Mouse (Mus musculus) E14TG2a.4 (cell line): Measurements from ENCODE around the gene Fam110c.
"Not testable (repeated sequence)": the region's sequence is repeated elsewhere in the genome, so short reads cannot be mapped to it uniquely, and the experiment has no call there.

Experiments used
- H3K27me3 ChIP-seq: 2 replicates; pipeline ENCODE4 v1.6.1; 2014; ENCODE audit warnings: low read length, control low read depth; ENCODE audit not compliant: insufficient read depth
- H3K36me3 ChIP-seq: 2 replicates; pipeline ENCODE4 v1.6.1; 2014; ENCODE audit warnings: low read length, control low read depth; ENCODE audit not compliant: insufficient read depth
- H3K4me1 ChIP-seq: replicated peaks from 2 replicates; pipeline ENCODE4 v1.6.1; 2014; ENCODE audit warnings: low read depth, low read length, control low read depth
- H3K4me3 ChIP-seq: replicated peaks from 2 replicates; pipeline ENCODE4 v1.5.1; 2014; ENCODE audit warnings: mild to moderate bottlenecking, low read length
- H3K9me3 ChIP-seq: 2 replicates; pipeline ENCODE4 v1.6.1; 2014; ENCODE audit warnings: low read length, control low read depth
- CTCF ChIP-seq: conservative IDR thresholded peaks from 2 replicates; pipeline ENCODE4 v1.5.1; 2014; ENCODE audit warnings: low read length
- NANOG ChIP-seq: IDR thresholded peaks from 2 replicates; pipeline ENCODE4 v1.6.1; 2014; ENCODE audit warnings: borderline replicate concordance, low read length, mixed read lengths
- POU5F1 ChIP-seq: IDR thresholded peaks from 2 replicates; pipeline ENCODE4 v1.6.1; 2014; ENCODE audit warnings: low read length, borderline replicate concordance

Fam110c gene

GRCm38 (mm10) chr12:31073412-31074354 lies at the start of gene Fam110c:
Gene Fam110c, plus strand, starts transcription at chr12:31073861.
- TF ChIP-seq NANOG (no peak), CTCF (no peak), POU5F1 (no peak)

GRCm38 (mm10) chr12:31026423-31026822 lies 47.2 kb upstream of the Fam110c start:
- Histone ChIP-seq H3K9me3 (no peaks in the 10 kb centered on the region; the same call in 1 of the 2 replicates), H3K4me3 (no peak overlapping the region), H3K4me1 (no peaks in the 10 kb centered on the region), H3K27me3 (0 out of 2 replicates have a peak, but pooled peaks cover 3% of the 10 kb centered on the region), H3K36me3 (no peaks in the 10 kb centered on the region)
- TF ChIP-seq POU5F1: no peak
- TF ChIP-seq NANOG: no peak
- no peak for TF ChIP-seq CTCF

More at GRCm38 (mm10) chr12:31073412-31074354, at the start of gene Fam110c:
- Histone ChIP-seq H3K9me3 (no peaks in the 10 kb centered on the region), H3K4me3 (peak within 1 kb of the TSS; percentile 81), H3K4me1 (peaks cover 21% of the 10 kb centered on the region), H3K27me3 (peaks cover 53% of the 10 kb centered on the region), H3K36me3 (no peaks in the 10 kb centered on the region)

GRCm38 (mm10) chr12:31052066-31052465 lies 21.6 kb upstream of the Fam110c start:
- Histone ChIP-seq H3K27me3 (no peaks in the 10 kb centered on the region), H3K36me3 (no peaks in the 10 kb centered on the region), H3K4me3 (no peak overlapping the region), H3K9me3 (no peaks in the 10 kb centered on the region), H3K4me1 (no peaks in the 10 kb centered on the region)
- no peak for TF ChIP-seq POU5F1
- no peak for TF ChIP-seq CTCF
- no peak for TF ChIP-seq NANOG

- Histone ChIP-seq H3K9me3 (no peaks in the 10 kb centered on the region), H3K4me3 (no peak overlapping the region), H3K36me3 (no peaks in the 10 kb centered on the region), H3K4me1 (no peaks in the 10 kb centered on the region), H3K27me3 (no peaks in the 10 kb centered on the region; the same call in 1 of the 2 replicates)
- TF ChIP-seq POU5F1 (no peak), CTCF (no peak)
Observed at GRCm38 (mm10) chr12:31056291-31056864, 17.3 kb upstream of the Fam110c start.

- TF ChIP-seq NANOG (no peak), POU5F1 (no peak), CTCF (no peak)
- Histone ChIP-seq H3K27me3 (no peaks in the 10 kb centered on the region; the same call in 1 of the 2 replicates), H3K4me3 (no peak overlapping the region), H3K9me3 (no peaks in the 10 kb centered on the region), H3K4me1 (no peaks in the 10 kb centered on the region), H3K36me3 (no peaks in the 10 kb centered on the region)
Observed at GRCm38 (mm10) chr12:31059393-31059853, 14.2 kb upstream of the Fam110c start.

- Histone ChIP-seq H3K36me3 (no peaks in the 10 kb centered on the region), H3K4me3 (no peak overlapping the region), H3K4me1 (no peaks in the 10 kb centered on the region), H3K27me3 (no peaks in the 10 kb centered on the region; the same call in 1 of the 2 replicates), H3K9me3 (no peaks in the 10 kb centered on the region)
- TF ChIP-seq POU5F1 (no peak), NANOG (no peak), CTCF (no peak)
Observed at GRCm38 (mm10) chr12:31060245-31060644, 13.4 kb upstream of the Fam110c start.

- TF ChIP-seq NANOG (no peak), CTCF (no peak), POU5F1 (no peak)
- no peaks in the 10 kb centered on the region for H3K36me3 ChIP-seq
- peaks cover 21% of the 10 kb centered on the region for H3K4me1 ChIP-seq
- no peak overlapping the region for H3K4me3 ChIP-seq
- H3K27me3 ChIP-seq: peaks cover 45% of the 10 kb centered on the region
- H3K9me3 ChIP-seq: 0 out of 2 replicates have a peak, but pooled peaks cover under 1% of the 10 kb centered on the region
Observed at GRCm38 (mm10) chr12:31071222-31071621, 2.4 kb upstream of the Fam110c start.

- Histone ChIP-seq H3K4me1 (peaks cover 21% of the 10 kb centered on the region), H3K27me3 (peaks cover 50% of the 10 kb centered on the region), H3K4me3 (peak overlapping the region; percentile 81)
- not testable (repeated sequence) for H3K36me3 ChIP-seq, H3K9me3 ChIP-seq
Observed at GRCm38 (mm10) chr12:31074355-31074786, 710 bp downstream of the Fam110c start.
